Mouse (Mus musculus): ENCODE results near the gene Lix1.
"Not testable (repeated sequence)": the region's sequence is repeated elsewhere in the genome, so short reads cannot be mapped to it uniquely, and the experiment has no call there.

The Lix1 gene

GRCm38 (mm10) chr17:17496234-17496633, 93.8 kb downstream of the Lix1 start:
- not testable (repeated sequence) for DNase-seq (ENCODE audit: low read depth, low spot score)

GRCm38 (mm10) chr17:17496730-17497129, 94.3 kb downstream of the Lix1 start:
- DNase-seq (ENCODE audit: low read depth, low spot score) = no peak

- DNase-seq (ENCODE audit: low read depth, low spot score) = peak; percentile 34
Observed at GRCm38 (mm10) chr17:17498848-17499247, 96.4 kb downstream of the Lix1 start.

- DNase-seq (ENCODE audit: low read depth, low spot score) = peak; percentile 61
Observed at GRCm38 (mm10) chr17:17499278-17499677, 96.8 kb downstream of the Lix1 start.

GRCm38 (mm10) chr17:17506677-17507076, 104.2 kb downstream of the Lix1 start:
- no peak for DNase-seq (ENCODE audit: low read depth, low spot score)
